Mouse (Mus musculus) liver, embryonic 11.5 days (tissue): ENCODE data around the gene Fam111a. TPM values are rescaled to one million over a fixed set of nuclear protein-coding genes. Genes with fewer than 3 reads are reported as not detected.

ENCODE experiments used
- ATAC-seq: fragments of 200-750 bp; cut with Nextera tagmentation; replicated peaks from 2 replicates; pipeline ENCODE4 v1.8.0; 2017; ENCODE audit warnings: moderate number of reproducible peaks, mild to moderate bottlenecking, moderate TSS enrichment, moderate library complexity; ENCODE audit not compliant: low FRiP score
- DNase-seq: peaks from one replicate; pipeline ENCODE4 v3.0.0-alpha.2; 2017; ENCODE audit warnings: low spot score
- H3K27ac ChIP-seq: fragments of 300-500 bp; sonication (generic); 2 replicates; pipeline ENCODE4 v1.5.1; 2014; ENCODE audit warnings: mild to moderate bottlenecking, low read depth, low read length, control low read depth
- H3K27me3 ChIP-seq: fragments of 300-500 bp; sonication (generic); replicated peaks from 2 replicates; pipeline ENCODE4 v1.6.1; 2014; ENCODE audit warnings: low read length, mixed read lengths; ENCODE audit not compliant: control insufficient read depth, insufficient read depth
- H3K36me3 ChIP-seq: fragments of 300-500 bp; sonication (generic); 2 replicates; pipeline ENCODE4 v1.6.1; 2014; ENCODE audit warnings: mild to moderate bottlenecking, low read length, moderate library complexity, mixed read lengths; ENCODE audit not compliant: control insufficient read depth, insufficient read depth
- H3K4me1 ChIP-seq: fragments of 300-500 bp; sonication (generic); replicated peaks from 2 replicates; pipeline ENCODE4 v1.6.1; 2014; ENCODE audit warnings: low read length, mixed read lengths; ENCODE audit not compliant: control insufficient read depth, insufficient read depth
- H3K4me2 ChIP-seq: fragments of 300-500 bp; sonication (generic); 2 replicates; pipeline ENCODE4 v1.6.1; 2014; ENCODE audit warnings: mild to moderate bottlenecking, control low read depth, moderate library complexity
- H3K4me3 ChIP-seq: fragments of 300-500 bp; sonication (generic); 2 replicates; pipeline ENCODE4 v1.5.1; 2014; ENCODE audit warnings: low read depth, low read length, control low read depth
- H3K9ac ChIP-seq: fragments of 300-500 bp; sonication (generic); 2 replicates; pipeline ENCODE4 v1.6.1; 2014; ENCODE audit warnings: low read depth, low read length, control low read depth
- H3K9me3 ChIP-seq: fragments of 300-500 bp; sonication (generic); 2 replicates; pipeline ENCODE4 v1.6.1; 2016; ENCODE audit warnings: low read length, inconsistent platforms, mixed read lengths; ENCODE audit not compliant: control insufficient read depth
- WGBS: fragments of 180-500 bp; shearing (Covaris S2); extraction: QIAGEN DNeasy Blood & Tissue Kit; methylation state at CpG from one replicate; pipeline ENCODE4 v1.1.7; 2014; 5-methylcytosine and 5-hydroxymethylcytosine counted together
- polyA plus RNA-seq: library from polyadenylated mRNA; unstranded; fragments of >200 nt; fragmentation: Nextera tagmentation; extraction: Ambion mirVana; gene quantifications from 2 replicates; pipeline ENCODE4 v1.2.1, GENCODE M21; 2014

Fam111a gene
- polyA plus RNA-seq, 1 experiment from 2014 or later, result 44.8 TPM

DNA sequence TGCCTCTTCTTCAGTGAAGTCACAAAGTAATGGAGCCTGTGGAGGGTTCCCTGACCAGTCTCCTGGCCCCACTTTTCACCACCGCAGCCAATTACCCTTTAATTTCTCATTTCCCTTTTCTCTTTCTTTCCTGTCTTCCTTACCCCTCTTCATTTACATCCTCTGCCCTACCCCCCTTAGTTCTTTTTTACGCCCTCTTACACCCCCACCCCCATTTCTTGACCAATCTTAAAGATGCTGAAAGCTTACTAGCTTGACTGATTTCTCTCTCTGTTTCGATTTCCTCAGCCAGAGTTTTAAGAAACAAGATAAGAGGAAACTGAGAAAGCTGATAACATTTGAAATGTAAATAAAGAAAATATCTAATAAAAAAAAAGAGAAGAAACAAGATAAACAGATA lies 4.8 kb upstream of the Fam111a start:
- no peaks in the 10 kb centered on the region for H3K9me3 ChIP-seq
- no peak overlapping the region for H3K4me2 ChIP-seq
- 45% methylated on average over 3 of the region's 3 CpGs for WGBS
- no peak overlapping the region for H3K9ac ChIP-seq
- H3K27ac ChIP-seq, result no peak overlapping the region
- no peaks in the 10 kb centered on the region for H3K27me3 ChIP-seq
- ATAC-seq (no peak), DNase-seq (no peak)
- H3K4me3 ChIP-seq, result no peak overlapping the region
- no peaks in the 10 kb centered on the region for H3K36me3 ChIP-seq
- H3K4me1 ChIP-seq, result no peaks in the 10 kb centered on the region

GRCm38 (mm10) chr19:12541644-12542043 lies 3.9 kb upstream of the Fam111a start:
- Histone ChIP-seq H3K27ac (no peak overlapping the region), H3K4me2 (no peak overlapping the region), H3K4me1 (no peaks in the 10 kb centered on the region), H3K36me3 (no peaks in the 10 kb centered on the region), H3K27me3 (no peaks in the 10 kb centered on the region), H3K9ac (no peak overlapping the region), H3K9me3 (no peaks in the 10 kb centered on the region), H3K4me3 (no peak overlapping the region)
- ATAC-seq (no peak), DNase-seq (no peak)
- WGBS, result 28% methylated on average over 2 of the region's 2 CpGs

DNA sequence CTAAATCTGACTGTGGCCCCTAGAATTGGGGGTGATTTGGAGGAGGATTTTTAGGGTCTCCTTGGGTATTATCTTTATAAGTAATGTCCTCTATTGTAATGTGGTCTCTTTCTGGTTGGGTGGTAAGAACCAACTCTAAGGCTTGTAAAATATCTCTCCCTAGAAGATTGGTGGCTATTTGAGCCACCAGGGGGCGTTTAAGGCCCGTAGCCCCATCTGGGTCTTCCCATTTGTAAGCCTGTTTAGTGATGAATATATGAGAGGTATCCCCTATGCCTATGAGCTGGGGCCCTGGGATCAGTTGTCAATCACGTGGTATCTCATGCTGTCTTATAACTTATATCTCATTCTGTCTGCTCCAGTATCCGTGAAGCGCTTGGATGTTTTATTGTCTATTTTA lies 3.6 kb downstream of the Fam111a start:
- no peak overlapping the region for H3K4me3 ChIP-seq
- H3K9me3 ChIP-seq, result no peaks in the 10 kb centered on the region
- DNase-seq (no peak), ATAC-seq (no peak)
- no peaks in the 10 kb centered on the region for H3K36me3 ChIP-seq
- WGBS, result 66% methylated on average over 5 of the region's 5 CpGs
- H3K4me2 ChIP-seq, result no peak overlapping the region
- no peaks in the 10 kb centered on the region for H3K4me1 ChIP-seq
- no peak overlapping the region for H3K9ac ChIP-seq
- no peak overlapping the region for H3K27ac ChIP-seq
- no peaks in the 10 kb centered on the region for H3K27me3 ChIP-seq

DNA sequence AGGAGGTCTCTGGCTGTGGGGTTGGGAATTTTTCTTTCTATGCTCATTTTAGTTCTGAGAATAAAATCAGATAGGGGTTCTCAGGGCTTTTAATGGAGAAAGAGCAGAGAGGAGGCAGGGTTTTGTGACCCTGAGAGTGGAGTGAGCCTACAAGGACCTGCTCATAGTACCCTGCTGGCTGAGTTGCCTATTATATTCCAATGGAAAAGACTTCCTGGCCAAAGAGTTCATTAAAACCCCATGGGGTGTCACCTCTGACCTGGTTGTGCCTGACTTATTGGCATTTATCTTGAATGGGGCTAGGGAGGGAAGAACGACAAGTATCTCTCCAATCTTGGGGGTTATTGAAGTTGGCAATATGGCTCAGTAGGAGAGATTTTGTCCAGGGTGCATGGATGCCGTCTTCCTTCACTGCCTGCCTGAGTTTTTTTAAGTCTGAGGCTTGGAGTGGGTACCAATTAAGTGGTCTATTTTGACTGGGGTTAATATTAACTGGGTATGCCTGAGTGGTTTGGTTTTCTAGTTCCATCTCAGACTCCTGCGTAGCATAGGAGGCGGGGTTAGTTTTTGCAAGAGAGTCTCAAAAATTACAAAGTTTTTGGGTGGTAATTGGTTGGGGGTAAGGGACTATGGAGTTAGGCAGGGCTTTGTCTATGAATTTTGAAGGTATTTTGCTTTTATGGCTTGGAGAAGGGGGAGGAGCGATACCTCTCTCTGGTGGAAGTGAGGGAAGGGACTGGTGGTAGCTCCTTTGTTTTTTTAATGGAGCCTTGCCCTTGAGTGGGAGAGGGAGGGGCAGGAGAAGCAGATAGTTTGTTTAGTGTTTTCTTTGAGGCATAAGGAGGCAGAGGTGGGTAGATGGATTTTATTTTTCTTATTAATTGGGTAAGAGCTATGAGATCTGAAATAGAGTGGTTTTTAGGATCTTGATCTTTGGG lies 4.7 kb downstream of the Fam111a start:
- no peak overlapping the region for H3K27ac ChIP-seq
- WGBS, result 83% methylated on average over 5 of the region's 5 CpGs
- no peaks in the 10 kb centered on the region for H3K9me3 ChIP-seq
- no peak for DNase-seq
- no peaks in the 10 kb centered on the region for H3K36me3 ChIP-seq
- H3K27me3 ChIP-seq, result no peaks in the 10 kb centered on the region
- H3K4me1 ChIP-seq, result no peaks in the 10 kb centered on the region
- no peak overlapping the region for H3K4me2 ChIP-seq
- no peak overlapping the region for H3K9ac ChIP-seq
- no peak overlapping the region for H3K4me3 ChIP-seq
- no peak for ATAC-seq

GRCm38 (mm10) chr19:12556293-12556692 lies 10.8 kb downstream of the Fam111a start:
- Histone ChIP-seq H3K9me3 (no peaks in the 10 kb centered on the region), H3K4me1 (no peaks in the 10 kb centered on the region), H3K27ac (no peak overlapping the region), H3K36me3 (no peaks in the 10 kb centered on the region), H3K27me3 (no peaks in the 10 kb centered on the region), H3K9ac (no peak overlapping the region), H3K4me3 (no peak overlapping the region), H3K4me2 (no peak overlapping the region)
- 77% methylated on average over 2 of the region's 2 CpGs for WGBS
- ATAC-seq, result no peak
- no peak for DNase-seq

DNA sequence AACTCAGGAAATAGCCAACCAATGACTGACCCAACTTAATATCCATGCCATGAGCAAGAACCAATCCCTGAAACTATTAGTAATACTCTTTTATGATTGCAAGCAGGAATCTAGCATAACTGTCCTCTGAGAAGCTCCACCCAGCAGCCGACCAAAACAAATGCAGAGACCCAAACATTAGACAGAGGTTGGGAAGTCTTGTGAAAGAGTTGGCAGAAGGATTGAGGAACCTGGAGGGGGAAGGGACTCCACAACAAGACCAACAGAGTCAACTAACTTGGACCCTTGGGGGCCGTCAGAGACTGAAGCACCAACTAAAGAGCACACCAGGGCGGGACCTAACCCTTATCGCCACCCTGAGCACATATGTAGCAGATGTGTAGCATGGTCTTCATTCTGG lies 12.7 kb downstream of the Fam111a start:
- H3K4me2 ChIP-seq, result no peak overlapping the region
- DNase-seq (no peak), ATAC-seq (no peak)
- H3K27ac ChIP-seq, result no peak overlapping the region
- H3K36me3 ChIP-seq, result no peaks in the 10 kb centered on the region
- no peak overlapping the region for H3K9ac ChIP-seq
- no peaks in the 10 kb centered on the region for H3K9me3 ChIP-seq
- no peaks in the 10 kb centered on the region for H3K27me3 ChIP-seq
- WGBS, result 72% methylated on average over 4 of the region's 4 CpGs
- H3K4me3 ChIP-seq, result no peak overlapping the region
- no peaks in the 10 kb centered on the region for H3K4me1 ChIP-seq

DNA sequence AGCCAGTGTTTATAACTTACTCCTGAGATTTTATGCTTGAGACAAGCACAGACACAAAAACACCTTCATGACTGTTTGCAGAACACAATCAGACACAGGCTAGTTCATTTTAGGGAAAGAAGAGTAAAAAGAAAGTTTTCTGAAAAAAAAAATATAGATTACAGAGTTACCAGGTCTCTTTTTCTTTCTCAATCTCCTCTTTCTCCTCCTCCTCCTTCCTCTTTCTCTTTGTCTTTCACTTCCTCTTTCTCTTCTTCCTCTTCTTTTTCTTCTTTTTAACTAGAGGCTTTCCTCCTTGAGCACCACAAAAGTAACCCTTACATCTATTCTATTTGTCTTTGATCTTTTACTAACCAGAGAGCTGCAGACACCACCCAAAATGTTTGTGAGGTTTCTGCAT lies 18.7 kb downstream of the Fam111a start:
- ATAC-seq, result no peak
- H3K27me3 ChIP-seq, result no peaks in the 10 kb centered on the region

GRCm38 (mm10) chr19:12567011-12567410 lies 21.5 kb downstream of the Fam111a start:
- Histone ChIP-seq H3K27me3 (no peaks in the 10 kb centered on the region), H3K9ac (no peak overlapping the region), H3K9me3 (no peaks in the 10 kb centered on the region), H3K4me2 (no peak overlapping the region), H3K36me3 (no peaks in the 10 kb centered on the region), H3K4me3 (no peak overlapping the region), H3K27ac (no peak overlapping the region), H3K4me1 (no peaks in the 10 kb centered on the region)
- 53% methylated on average over 4 of the region's 4 CpGs for WGBS
- no peak for DNase-seq
- no peak for ATAC-seq

More for the DNA sequence above, 18.7 kb downstream of the Fam111a start:
- H3K9me3 ChIP-seq, result no peaks in the 10 kb centered on the region
- no peak overlapping the region for H3K4me2 ChIP-seq
- H3K4me1 ChIP-seq, result no peaks in the 10 kb centered on the region
- no peak for DNase-seq
- no peaks in the 10 kb centered on the region for H3K36me3 ChIP-seq
- H3K27ac ChIP-seq, result no peak overlapping the region
- H3K9ac ChIP-seq, result no peak overlapping the region
- H3K4me3 ChIP-seq, result no peak overlapping the region

DNA sequence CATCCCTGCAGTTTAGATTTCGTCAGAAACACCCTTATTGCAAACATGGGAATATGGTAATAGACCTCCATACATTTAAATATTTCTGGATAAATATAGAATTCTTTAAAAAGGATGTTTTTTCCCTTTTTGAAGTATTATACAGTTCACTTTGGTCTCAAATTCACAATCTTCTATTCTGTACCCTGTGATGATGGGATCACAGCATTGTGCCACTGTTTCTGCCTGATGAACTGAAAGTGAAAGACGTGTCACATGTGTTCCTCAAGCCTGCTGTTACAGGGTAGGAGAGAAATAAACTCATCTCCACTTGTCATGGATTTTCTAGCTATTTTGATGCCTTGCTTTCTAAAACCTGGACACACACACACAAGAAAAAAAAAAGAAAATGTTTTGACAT lies 25.3 kb downstream of the Fam111a start:
- Histone ChIP-seq H3K27me3 (no peaks in the 10 kb centered on the region), H3K36me3 (no peaks in the 10 kb centered on the region), H3K27ac (no peak overlapping the region), H3K9ac (no peak overlapping the region), H3K4me1 (no peaks in the 10 kb centered on the region; the same call in none of the 2 replicates), H3K9me3 (no peaks in the 10 kb centered on the region), H3K4me3 (no peak overlapping the region), H3K4me2 (no peak overlapping the region)
- DNase-seq (no peak), ATAC-seq (no peak)
- 71% methylated on average over 2 of the region's 2 CpGs for WGBS
